13 mouse cellular contexts compared by ENCODE assay signal in the genomic region with DNA sequence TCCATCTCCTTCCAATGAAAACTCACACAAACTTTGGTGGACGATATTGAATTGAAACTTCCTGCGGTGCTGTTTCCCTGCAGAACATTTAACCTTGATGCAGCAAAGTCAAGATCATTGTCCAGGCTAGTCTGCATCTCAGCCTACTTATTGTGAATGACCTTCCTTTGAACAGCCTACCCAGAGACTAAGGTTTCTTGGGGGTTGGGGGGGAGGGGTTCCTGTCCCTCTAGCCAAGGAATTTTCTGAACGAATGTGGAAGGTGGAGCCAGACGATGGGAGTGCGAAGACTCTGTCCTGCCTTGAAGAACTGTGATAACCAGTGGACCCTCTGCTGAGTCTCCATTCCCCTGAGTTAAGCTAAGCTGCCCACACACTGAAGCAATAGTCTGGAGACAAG.
"Had no signal": no experiment of that assay in that cellular context is flagged by ENCODE, and none has a peak within 500 bp of the region (broad histone marks: within the 10 kb centered on the region; RNA-seq: fewer than 3 reads in every experiment).

No protein-coding gene starts in this region.

- DNase-seq: kidney, adult 9 months; kidney, postnatal 36 days; layer of hippocampus, postnatal 36 days; liver, embryonic 13.5 days; lung, adult 2 months; right cerebral cortex, adult 18-20 months; right cerebral cortex, postnatal 14 days; right cerebral cortex, postnatal 4 days; thymus, postnatal 25 days had no signal

- H3K9ac ChIP-seq: liver, embryonic 13.5 days; midbrain, embryonic 13.5 days had no signal

- H3K4me2 ChIP-seq: midbrain, embryonic 13.5 days had no signal

- H3K36me3 ChIP-seq: liver, embryonic 13.5 days; midbrain, embryonic 13.5 days had no signal

- H3K27ac ChIP-seq: left cerebral cortex, adult 2 months; liver, embryonic 13.5 days; macrophage; midbrain, embryonic 13.5 days had no signal

- H3K4me3 ChIP-seq: left cerebral cortex, adult 2 months; liver, embryonic 13.5 days; midbrain, embryonic 13.5 days had no signal

- H3K9me3 ChIP-seq: liver, embryonic 13.5 days; midbrain, embryonic 13.5 days had no signal

- H3K27me3 ChIP-seq: midbrain, embryonic 13.5 days had no signal

- ATAC-seq: midbrain, embryonic 13.5 days; midbrain, embryonic 16.5 days had no signal
